Mouse (Mus musculus) thymus, postnatal 10 days (tissue): Measurements from ENCODE around the gene Tmem256.

Experiments used
- DNase-seq, 2 experiments: peaks; one replicate each; pipeline ENCODE4 v3.0.0; 2021; ENCODE audit warnings: low spot score in 2 of 2

Gene Tmem256

GRCm38 (mm10) chr11:69883527-69884151 lies 45.3 kb downstream of the Tmem256 start:
- no peak for DNase-seq

GRCm38 (mm10) chr11:69884240-69884639 lies 45.9 kb downstream of the Tmem256 start:
- no peak for DNase-seq

GRCm38 (mm10) chr11:69884663-69885062 lies 46.3 kb downstream of the Tmem256 start:
- no peak for DNase-seq

GRCm38 (mm10) chr11:69886907-69887635 lies 48.8 kb downstream of the Tmem256 start:
- no peak for DNase-seq
